Mouse (Mus musculus): Measurements from ENCODE around the gene Etl4. TPM values are rescaled to one million over a fixed set of nuclear protein-coding genes. Genes with fewer than 3 reads are reported as not detected.

The Etl4 gene
- polyA plus RNA-seq, 1 experiment, result not detected

GRCm38 (mm10) chr2:20749687-20750086 lies 840.1 kb downstream of the Etl4 start:
- no peaks in the 10 kb centered on the region for H3K36me3 ChIP-seq (ENCODE audit: control insufficient read depth)
- TF ChIP-seq TAL1 (IDR thresholded peaks at IDR 0.05; ENCODE audit: low read length), result no peak
- no peak for TF ChIP-seq GATA1 (IDR thresholded peaks at IDR 0.05; ENCODE audit: low read length)
- no peaks in the 10 kb centered on the region for H3K27me3 ChIP-seq (ENCODE audit: control insufficient read depth)
- H3K4me1 ChIP-seq (ENCODE audit: control insufficient read depth), result no peaks in the 10 kb centered on the region
- no peaks in the 10 kb centered on the region for H3K9me3 ChIP-seq (ENCODE audit: control insufficient read depth, low read length)
- no peak overlapping the region for H3K4me3 ChIP-seq (replicated peaks)

DNA sequence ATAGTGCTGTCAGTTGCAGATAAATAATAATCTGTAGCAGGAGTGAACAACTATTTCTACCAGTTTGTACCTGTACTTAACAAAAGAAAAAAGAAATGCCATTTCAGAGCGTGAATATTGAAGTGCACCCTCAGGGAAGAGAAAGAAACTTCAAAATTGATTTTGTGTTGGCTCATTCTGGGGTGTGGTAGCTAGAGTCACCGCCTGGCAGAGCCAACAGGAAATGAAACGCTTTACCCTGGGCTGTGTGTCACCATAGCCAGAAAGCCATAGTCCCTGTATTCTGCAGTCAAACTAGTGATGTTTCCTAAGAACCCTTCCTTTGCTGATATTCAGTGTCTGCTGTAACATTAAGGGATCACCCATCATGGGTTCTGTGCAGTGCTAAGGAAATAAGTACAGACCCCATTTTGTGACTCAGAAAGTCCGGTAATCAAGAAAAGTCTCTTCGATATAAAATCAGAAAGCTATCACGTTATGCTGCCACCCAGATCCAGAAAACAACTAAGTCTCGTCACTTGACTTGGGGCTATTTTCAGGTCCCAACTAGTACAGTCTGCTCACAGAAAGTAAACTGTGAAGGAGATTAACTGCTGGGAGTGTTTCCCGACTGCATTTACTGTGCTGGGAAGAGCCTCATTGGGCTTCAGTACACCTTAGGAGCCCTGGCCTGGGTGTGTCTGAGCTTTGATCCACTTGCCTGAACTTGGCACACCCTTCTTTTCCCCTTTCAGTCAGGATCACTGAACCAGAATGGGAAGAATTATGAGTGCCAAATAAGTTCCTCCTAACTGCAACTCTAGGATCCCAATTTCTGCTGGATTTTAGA lies 843.9 kb downstream of the Etl4 start:
- Histone ChIP-seq H3K4me1 (ENCODE audit: control insufficient read depth) (no peaks in the 10 kb centered on the region), H3K4me3 (replicated peaks) (no peak overlapping the region), H3K27me3 (ENCODE audit: control insufficient read depth) (no peaks in the 10 kb centered on the region), H3K36me3 (ENCODE audit: control insufficient read depth) (no peaks in the 10 kb centered on the region), H3K9me3 (ENCODE audit: control insufficient read depth, low read length) (no peaks in the 10 kb centered on the region)
- TF ChIP-seq GATA1 (IDR thresholded peaks at IDR 0.05; ENCODE audit: low read length), result no peak
- TF ChIP-seq TAL1 (IDR thresholded peaks at IDR 0.05; ENCODE audit: low read length), result no peak

DNA sequence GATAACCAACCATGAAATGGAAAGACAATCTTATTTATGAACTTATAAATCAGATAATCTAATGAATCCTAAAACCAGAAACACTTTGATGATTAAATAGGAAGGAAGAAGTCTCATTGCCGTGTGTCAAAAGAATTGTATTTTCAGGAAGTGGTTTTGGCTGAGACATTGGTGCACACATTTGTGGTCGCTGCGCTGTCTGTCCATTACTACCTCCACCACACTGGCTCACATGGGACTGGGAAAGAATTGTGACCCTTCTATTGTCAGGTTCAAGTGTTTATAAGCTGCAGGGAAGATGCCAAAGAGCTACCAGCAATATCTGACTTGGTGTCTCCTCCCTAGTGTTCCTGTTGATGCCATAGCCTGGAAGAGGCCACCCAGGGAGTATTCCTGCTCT lies 847.4 kb downstream of the Etl4 start:
- Histone ChIP-seq H3K36me3 (ENCODE audit: control insufficient read depth) (no peaks in the 10 kb centered on the region), H3K4me3 (replicated peaks) (no peak overlapping the region), H3K4me1 (ENCODE audit: control insufficient read depth) (no peaks in the 10 kb centered on the region), H3K27me3 (ENCODE audit: control insufficient read depth) (no peaks in the 10 kb centered on the region), H3K9me3 (ENCODE audit: control insufficient read depth, low read length) (no peaks in the 10 kb centered on the region)
- TF ChIP-seq GATA1 (IDR thresholded peaks at IDR 0.05; ENCODE audit: low read length) (no peak), TAL1 (IDR thresholded peaks at IDR 0.05; ENCODE audit: low read length) (no peak)

- Histone ChIP-seq H3K9me3 (ENCODE audit: control insufficient read depth, low read length) (no peaks in the 10 kb centered on the region), H3K36me3 (ENCODE audit: control insufficient read depth) (no peaks in the 10 kb centered on the region), H3K4me3 (replicated peaks) (no peak overlapping the region), H3K4me1 (ENCODE audit: control insufficient read depth) (no peaks in the 10 kb centered on the region), H3K27me3 (ENCODE audit: control insufficient read depth) (no peaks in the 10 kb centered on the region)
- TF ChIP-seq GATA1 (IDR thresholded peaks at IDR 0.05; ENCODE audit: low read length), result no peak
- TF ChIP-seq TAL1 (IDR thresholded peaks at IDR 0.05; ENCODE audit: low read length), result no peak
These were observed 849.6 kb downstream of the Etl4 start for GRCm38 (mm10) chr2:20759045-20759662.

- Histone ChIP-seq H3K4me1 (ENCODE audit: control insufficient read depth) (no peaks in the 10 kb centered on the region), H3K4me3 (replicated peaks) (no peak overlapping the region), H3K9me3 (ENCODE audit: control insufficient read depth, low read length) (no peaks in the 10 kb centered on the region), H3K36me3 (ENCODE audit: control insufficient read depth) (no peaks in the 10 kb centered on the region), H3K27me3 (ENCODE audit: control insufficient read depth) (no peaks in the 10 kb centered on the region)
- TF ChIP-seq GATA1 (IDR thresholded peaks at IDR 0.05; ENCODE audit: low read length), result no peak
These were observed 851.7 kb downstream of the Etl4 start for GRCm38 (mm10) chr2:20761320-20761719.

DNA sequence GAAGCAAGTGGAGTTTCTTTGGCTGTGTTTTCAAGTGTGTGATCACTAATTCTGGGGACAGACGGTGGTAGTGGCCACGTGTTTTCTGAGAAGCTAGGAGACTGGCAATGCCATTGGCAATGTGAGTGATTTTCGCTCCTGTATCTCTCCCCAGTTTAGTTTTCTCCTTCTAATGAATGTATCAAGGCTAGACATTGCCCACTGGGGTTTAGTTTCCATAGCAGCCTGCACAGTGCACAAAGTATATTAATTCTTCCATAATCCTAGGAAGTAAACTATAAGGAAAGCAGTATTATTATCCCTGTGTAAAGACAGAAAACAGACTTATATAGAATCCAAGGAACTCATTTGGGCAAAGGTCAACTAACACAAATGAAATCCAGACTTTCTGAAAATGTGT lies 852.2 kb downstream of the Etl4 start:
- H3K9me3 ChIP-seq (ENCODE audit: control insufficient read depth, low read length), result no peaks in the 10 kb centered on the region
- H3K27me3 ChIP-seq (ENCODE audit: control insufficient read depth), result no peaks in the 10 kb centered on the region
- TF ChIP-seq TAL1 (IDR thresholded peaks at IDR 0.05; ENCODE audit: low read length) (no peak), GATA1 (IDR thresholded peaks at IDR 0.05; ENCODE audit: low read length) (no peak)
- no peaks in the 10 kb centered on the region for H3K36me3 ChIP-seq (ENCODE audit: control insufficient read depth)
- H3K4me3 ChIP-seq (replicated peaks), result no peak overlapping the region
- no peaks in the 10 kb centered on the region for H3K4me1 ChIP-seq (ENCODE audit: control insufficient read depth)

DNA sequence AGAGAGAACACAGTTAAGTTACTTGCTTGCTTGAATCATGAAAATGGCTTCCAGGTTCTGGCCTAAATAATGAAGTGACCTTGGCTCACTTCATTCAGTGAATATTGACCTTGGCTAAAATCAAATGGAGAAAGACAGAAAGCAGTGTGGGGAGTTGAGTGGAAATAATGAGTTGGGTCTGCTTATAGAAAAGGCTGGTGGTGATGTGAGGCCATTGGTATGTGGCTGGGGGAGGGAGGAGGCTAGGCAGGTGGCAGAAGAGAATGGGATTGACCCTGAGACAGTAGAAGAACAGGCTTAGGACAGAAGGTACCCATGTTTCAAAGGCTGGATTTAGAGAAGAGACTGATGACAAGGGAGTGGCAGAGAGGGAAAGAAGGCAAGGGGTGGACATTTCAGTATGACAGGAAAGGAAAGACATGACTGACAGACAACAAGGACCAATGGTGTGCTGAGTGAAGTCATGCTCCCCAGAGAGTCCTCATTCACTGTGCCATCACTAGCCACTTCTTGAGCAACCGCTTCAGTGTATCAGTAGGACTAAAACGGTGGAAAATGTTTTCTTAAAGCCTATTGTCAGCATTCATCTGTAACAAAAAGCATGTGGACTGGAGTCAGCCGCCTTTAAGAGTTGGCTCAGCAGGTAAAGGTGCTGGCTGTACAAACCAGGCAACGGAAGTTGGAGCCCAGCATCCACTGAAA lies 854.1 kb downstream of the Etl4 start:
- no peaks in the 10 kb centered on the region for H3K9me3 ChIP-seq (ENCODE audit: control insufficient read depth, low read length)
- no peaks in the 10 kb centered on the region for H3K27me3 ChIP-seq (ENCODE audit: control insufficient read depth)
- no peak for TF ChIP-seq GATA1 (IDR thresholded peaks at IDR 0.05; ENCODE audit: low read length)
- TF ChIP-seq TAL1 (IDR thresholded peaks at IDR 0.05; ENCODE audit: low read length), result no peak
- H3K4me1 ChIP-seq (ENCODE audit: control insufficient read depth), result no peaks in the 10 kb centered on the region
- H3K4me3 ChIP-seq (replicated peaks), result no peak overlapping the region
- H3K36me3 ChIP-seq (ENCODE audit: control insufficient read depth), result no peaks in the 10 kb centered on the region

- Histone ChIP-seq H3K9me3 (ENCODE audit: control insufficient read depth, low read length) (no peaks in the 10 kb centered on the region), H3K36me3 (ENCODE audit: control insufficient read depth) (no peaks in the 10 kb centered on the region), H3K4me1 (ENCODE audit: control insufficient read depth) (no peaks in the 10 kb centered on the region), H3K27me3 (ENCODE audit: control insufficient read depth) (no peaks in the 10 kb centered on the region), H3K4me3 (replicated peaks) (no peak overlapping the region)
- no peak for TF ChIP-seq TAL1 (IDR thresholded peaks at IDR 0.05; ENCODE audit: low read length)
- TF ChIP-seq GATA1 (IDR thresholded peaks at IDR 0.05; ENCODE audit: low read length), result no peak
These were observed 855.0 kb downstream of the Etl4 start for GRCm38 (mm10) chr2:20764566-20765090.

- Histone ChIP-seq H3K9me3 (ENCODE audit: control insufficient read depth, low read length) (no peaks in the 10 kb centered on the region), H3K4me3 (replicated peaks) (no peak overlapping the region), H3K4me1 (ENCODE audit: control insufficient read depth) (no peaks in the 10 kb centered on the region), H3K27me3 (ENCODE audit: control insufficient read depth) (no peaks in the 10 kb centered on the region), H3K36me3 (ENCODE audit: control insufficient read depth) (no peaks in the 10 kb centered on the region)
- TF ChIP-seq GATA1 (IDR thresholded peaks at IDR 0.05; ENCODE audit: low read length) (no peak), TAL1 (IDR thresholded peaks at IDR 0.05; ENCODE audit: low read length) (no peak)
These were observed 859.1 kb downstream of the Etl4 start for GRCm38 (mm10) chr2:20768681-20769080.

Data from erythroblast, embryonic 14.5 days (primary cell).